Mouse (Mus musculus) embryonic fibroblast, embryonic 13.5 days (primary cell): ENCODE results near the gene Dscam. TPM values are rescaled to one million over a fixed set of nuclear protein-coding genes. Genes with fewer than 3 reads are reported as not detected.

Experiments used
- H3K27ac ChIP-seq: 2 replicates; pipeline ENCODE4 v1.5.1; 2012; ENCODE audit warnings: low read length, control low read depth, inconsistent platforms; ENCODE audit not compliant: insufficient read depth
- H3K4me1 ChIP-seq: 2 replicates; pipeline ENCODE4 v1.6.1; 2011; ENCODE audit warnings: low read length; ENCODE audit not compliant: control insufficient read depth, insufficient read depth
- H3K4me3 ChIP-seq: 2 replicates; pipeline ENCODE4 v1.5.1; 2011; ENCODE audit warnings: mild to moderate bottlenecking, control low read depth, low read length; ENCODE audit not compliant: insufficient read depth
- CTCF ChIP-seq: IDR thresholded peaks from 2 replicates; pipeline ENCODE4 v1.5.1; 2011; ENCODE audit warnings: mild to moderate bottlenecking, control low read depth, low read length, moderate library complexity, borderline replicate concordance; ENCODE audit not compliant: insufficient read depth
- POLR2A ChIP-seq: IDR thresholded peaks from 2 replicates; pipeline ENCODE4 v1.6.1; 2011; ENCODE audit warnings: low read depth, mild to moderate bottlenecking, control low read depth, low read length, moderate library complexity
- polyA plus RNA-seq: library from polyadenylated mRNA; stranded (reverse); fragments of >200 nt; gene quantifications from 2 replicates; pipeline ENCODE4 v1.2.4, GENCODE M21; 2011; ENCODE audit warnings: low read depth; ENCODE audit not compliant: missing spikeins, insufficient read length

Gene Dscam
- polyA plus RNA-seq, 1 experiment: 0.19 TPM

- no peaks in the 10 kb centered on the region for H3K4me1 ChIP-seq
- no peak for TF ChIP-seq CTCF
- no peak for TF ChIP-seq POLR2A
- no peak overlapping the region for H3K4me3 ChIP-seq
- no peak overlapping the region for H3K27ac ChIP-seq
These were observed 427.9 kb downstream of the Dscam start for GRCm38 (mm10) chr16:96742475-96743255.

GRCm38 (mm10) chr16:96741336-96741735 lies 429.2 kb downstream of the Dscam start:
- Histone ChIP-seq H3K4me3 (no peak overlapping the region), H3K27ac (no peak overlapping the region), H3K4me1 (no peaks in the 10 kb centered on the region)
- no peak for TF ChIP-seq CTCF
- no peak for TF ChIP-seq POLR2A

DNA sequence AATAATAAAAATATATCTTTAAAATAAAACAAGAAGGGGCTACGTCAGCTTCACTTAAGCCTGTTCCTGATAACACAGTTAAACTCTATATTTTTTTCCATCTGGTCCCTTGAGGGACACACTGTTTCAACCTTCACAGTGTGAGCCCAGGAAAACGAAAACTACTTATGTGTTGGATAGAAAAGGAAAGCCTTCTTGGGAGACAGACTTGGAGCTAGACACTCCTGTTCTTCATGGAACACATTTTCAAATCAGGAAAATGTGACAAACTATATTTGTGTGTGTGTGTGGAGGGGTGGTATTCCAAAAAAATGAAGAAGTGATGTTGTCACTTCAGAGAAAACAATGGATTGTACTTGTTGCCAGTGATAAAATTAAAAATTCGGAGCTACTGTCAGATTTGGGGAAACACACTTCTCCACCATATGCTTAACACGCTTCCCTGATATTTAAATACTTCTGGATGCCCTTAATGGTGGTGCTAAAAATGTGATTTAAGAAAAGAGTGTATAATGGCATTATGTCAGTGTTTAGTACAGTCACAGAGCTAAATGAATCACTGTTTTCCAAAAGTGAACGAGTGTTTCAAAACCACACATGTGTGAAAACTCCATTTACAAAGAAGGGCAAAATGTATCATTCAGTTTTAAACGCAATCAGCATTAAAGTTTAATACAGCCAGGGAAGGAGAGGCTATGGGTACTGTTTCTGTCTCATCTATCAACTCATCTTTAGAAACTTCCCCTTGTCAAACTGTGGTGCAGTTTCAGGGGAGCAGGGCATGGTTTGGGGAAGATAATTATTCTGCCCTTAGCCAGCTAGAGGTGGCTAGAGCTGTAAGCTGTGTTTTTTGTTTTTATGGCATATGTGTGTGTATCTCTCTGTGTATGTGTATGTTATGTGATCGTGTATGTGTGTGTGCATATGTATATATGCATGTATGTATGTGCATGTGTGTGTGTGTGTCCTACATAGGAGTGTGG lies 430.2 kb downstream of the Dscam start:
- TF ChIP-seq POLR2A (no peak), CTCF (no peak)
- Histone ChIP-seq H3K4me1 (no peaks in the 10 kb centered on the region), H3K27ac (no peak overlapping the region), H3K4me3 (no peak overlapping the region)

GRCm38 (mm10) chr16:96736501-96736900 lies 434.1 kb downstream of the Dscam start:
- H3K4me3 ChIP-seq: no peak overlapping the region
- no peak for TF ChIP-seq CTCF
- TF ChIP-seq POLR2A: no peak
- H3K4me1 ChIP-seq: no peaks in the 10 kb centered on the region
- no peak overlapping the region for H3K27ac ChIP-seq

DNA sequence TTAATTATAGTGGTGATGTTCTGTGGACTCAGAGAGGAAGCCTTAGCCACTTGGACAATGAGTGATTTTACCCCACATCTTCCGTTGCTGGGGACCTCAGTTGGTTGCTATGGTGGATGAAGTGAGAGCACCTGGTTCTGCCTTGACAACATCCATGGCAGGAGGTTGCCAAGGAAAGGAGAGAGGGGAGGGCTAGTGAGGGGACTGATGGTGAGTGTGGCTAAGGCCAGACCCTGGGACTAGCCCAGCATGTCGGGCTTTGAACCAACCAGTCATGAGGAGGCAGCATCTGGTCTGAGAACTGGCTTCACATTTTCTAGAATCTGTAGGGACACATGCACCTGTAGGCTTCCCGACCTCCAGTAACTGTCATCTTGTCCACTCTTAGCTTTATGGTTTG lies 439.7 kb downstream of the Dscam start:
- H3K4me1 ChIP-seq: no peaks in the 10 kb centered on the region
- no peak overlapping the region for H3K4me3 ChIP-seq
- H3K27ac ChIP-seq: no peak overlapping the region
- TF ChIP-seq POLR2A (no peak), CTCF (no peak)

- H3K4me3 ChIP-seq: no peak overlapping the region
- H3K4me1 ChIP-seq: no peaks in the 10 kb centered on the region
- H3K27ac ChIP-seq: no peak overlapping the region
- TF ChIP-seq CTCF (no peak), POLR2A (no peak)
These were observed 442.4 kb downstream of the Dscam start for GRCm38 (mm10) chr16:96727836-96728774.

DNA sequence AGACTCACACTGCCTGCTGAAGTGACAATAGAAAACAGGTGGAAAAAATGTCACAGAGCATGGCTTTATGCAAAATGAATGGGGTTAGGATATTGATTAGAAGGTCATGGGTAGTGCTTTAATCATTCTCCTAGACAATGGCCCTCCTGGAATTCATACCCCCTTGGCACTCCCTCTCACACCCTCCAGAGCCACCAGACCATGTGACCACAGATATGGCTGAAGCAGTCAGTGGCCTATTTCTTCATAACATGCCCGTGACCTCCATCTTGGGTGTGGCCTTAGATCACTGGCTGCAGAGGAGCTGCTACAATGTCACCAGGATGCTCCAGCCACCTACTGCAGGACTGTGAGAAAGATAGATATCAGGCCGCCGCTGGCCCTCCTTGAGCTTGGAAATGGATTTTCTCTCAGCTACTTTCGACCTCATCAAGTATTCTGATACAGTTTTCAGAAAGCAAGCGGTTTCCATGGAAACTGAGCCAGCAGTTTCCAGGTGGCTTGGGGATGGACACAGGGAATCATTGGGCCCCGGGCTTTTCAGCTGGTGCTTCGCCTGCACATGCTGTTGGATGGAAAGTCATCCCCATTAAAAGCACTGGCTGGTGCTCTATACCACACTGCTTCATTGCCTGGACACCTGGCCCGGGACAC lies 445.4 kb downstream of the Dscam start:
- Histone ChIP-seq H3K4me1 (no peaks in the 10 kb centered on the region), H3K27ac (no peak overlapping the region), H3K4me3 (no peak overlapping the region)
- no peak for TF ChIP-seq CTCF
- no peak for TF ChIP-seq POLR2A

- Histone ChIP-seq H3K27ac (no peak overlapping the region), H3K4me1 (no peaks in the 10 kb centered on the region), H3K4me3 (no peak overlapping the region)
- no peak for TF ChIP-seq POLR2A
- TF ChIP-seq CTCF: no peak
These were observed 446.0 kb downstream of the Dscam start for GRCm38 (mm10) chr16:96724591-96724990.
